Mouse (Mus musculus): Measurements from ENCODE around the gene Irx1.

Irx1 gene

GRCm38 (mm10) chr13:71963356-71964351 lies at the start of gene Irx1:
Gene Irx1 (minus strand): TSS chr13:71963723.
- no peak for DNase-seq (ENCODE audit: low spot score)

GRCm38 (mm10) chr13:71979932-71980655 lies 16.6 kb upstream of the Irx1 start:
- no peak for DNase-seq (ENCODE audit: low spot score)

GRCm38 (mm10) chr13:71975753-71976152 lies 12.2 kb upstream of the Irx1 start:
- DNase-seq (ENCODE audit: low spot score): no peak

GRCm38 (mm10) chr13:71968286-71968685 lies 4.8 kb upstream of the Irx1 start:
- no peak for DNase-seq (ENCODE audit: low spot score)

- no peak for DNase-seq (ENCODE audit: low spot score)
Observed at GRCm38 (mm10) chr13:71967341-71968250, 4.1 kb upstream of the Irx1 start.

- no peak for DNase-seq (ENCODE audit: low spot score)
Observed at GRCm38 (mm10) chr13:71966631-71967030, 3.1 kb upstream of the Irx1 start.

GRCm38 (mm10) chr13:71964366-71964765 lies 843 bp upstream of the Irx1 start:
- DNase-seq (ENCODE audit: low spot score): no peak

GRCm38 (mm10) chr13:71962661-71963355 lies 715 bp downstream of the Irx1 start:
- DNase-seq (ENCODE audit: low spot score): no peak

- DNase-seq (ENCODE audit: low spot score): no peak
Observed at GRCm38 (mm10) chr13:71961891-71962660, 1.4 kb downstream of the Irx1 start.

- no peak for DNase-seq (ENCODE audit: low spot score)
Observed at GRCm38 (mm10) chr13:71960846-71961735, 2.4 kb downstream of the Irx1 start.

- DNase-seq (ENCODE audit: low spot score): no peak
Observed at GRCm38 (mm10) chr13:71960277-71960672, 3.2 kb downstream of the Irx1 start.

- DNase-seq (ENCODE audit: low spot score): no peak
Observed at GRCm38 (mm10) chr13:71959361-71960276, 3.9 kb downstream of the Irx1 start.

GRCm38 (mm10) chr13:71958651-71959050 lies 4.9 kb downstream of the Irx1 start:
- no peak for DNase-seq (ENCODE audit: low spot score)

GRCm38 (mm10) chr13:71957811-71958351 lies 5.6 kb downstream of the Irx1 start:
- no peak for DNase-seq (ENCODE audit: low spot score)

GRCm38 (mm10) chr13:71957147-71957546 lies 6.4 kb downstream of the Irx1 start:
- no peak for DNase-seq (ENCODE audit: low spot score)

GRCm38 (mm10) chr13:71956481-71956880 lies 7.0 kb downstream of the Irx1 start:
- DNase-seq (ENCODE audit: low spot score): no peak

- DNase-seq (ENCODE audit: low spot score): no peak
Observed at GRCm38 (mm10) chr13:71951966-71952365, 11.6 kb downstream of the Irx1 start.

- DNase-seq (ENCODE audit: low spot score): no peak
Observed at GRCm38 (mm10) chr13:71949859-71950258, 13.7 kb downstream of the Irx1 start.
